Mouse (Mus musculus) embryonic facial prominence, embryonic 14.5 days (tissue): ENCODE data around the gene Sh2d1a. TPM values are rescaled to one million over a fixed set of nuclear protein-coding genes. Genes with fewer than 3 reads are reported as not detected.

Source experiments
- ATAC-seq: fragments of 200-750 bp; cut with Nextera tagmentation; 2 replicates; pipeline ENCODE4 v1.8.0; 2017; ENCODE audit warnings: low read depth, moderate number of reproducible peaks, moderate TSS enrichment
- DNase-seq: peaks from one replicate; pipeline ENCODE4 v3.0.0-alpha.2; 2015; ENCODE audit warnings: low spot score
- H3K27ac ChIP-seq: fragments of 300-500 bp; sonication (generic); replicated peaks from 2 replicates; pipeline ENCODE4 v1.5.1; 2014; ENCODE audit warnings: low read depth, mild to moderate bottlenecking, low read length, moderate library complexity
- H3K27me3 ChIP-seq: fragments of 300-500 bp; sonication (generic); replicated peaks from 2 replicates; pipeline ENCODE4 v1.6.1; 2014; ENCODE audit warnings: low read length; ENCODE audit not compliant: control insufficient read depth, insufficient read depth
- H3K36me3 ChIP-seq: fragments of 300-500 bp; sonication (generic); 2 replicates; pipeline ENCODE4 v1.6.1; 2014; ENCODE audit warnings: low read length, mixed read lengths; ENCODE audit not compliant: control insufficient read depth, insufficient read depth
- H3K4me1 ChIP-seq: fragments of 300-500 bp; sonication (generic); 2 replicates; pipeline ENCODE4 v1.6.1; 2014; ENCODE audit warnings: antibody characterized with exemption, low read length; ENCODE audit not compliant: control insufficient read depth, insufficient read depth
- H3K4me2 ChIP-seq: fragments of 300-500 bp; sonication (generic); 2 replicates; pipeline ENCODE4 v1.6.1; 2014; ENCODE audit warnings: low read depth, mild to moderate bottlenecking, low read length, moderate library complexity, mixed read lengths
- H3K4me3 ChIP-seq: fragments of 300-500 bp; sonication (generic); 2 replicates; pipeline ENCODE4 v1.5.1; 2014; ENCODE audit warnings: low read depth, mild to moderate bottlenecking, low read length
- H3K9ac ChIP-seq: fragments of 300-500 bp; sonication (generic); 2 replicates; pipeline ENCODE4 v1.6.1; 2014; ENCODE audit warnings: low read depth, mild to moderate bottlenecking, low read length, moderate library complexity, mixed read lengths
- H3K9me3 ChIP-seq: fragments of 300-500 bp; sonication (generic); 2 replicates; pipeline ENCODE4 v1.6.1; 2016; ENCODE audit warnings: low read length; ENCODE audit not compliant: control insufficient read depth
- WGBS: fragments of 180-500 bp; shearing (Covaris S2); extraction: QIAGEN DNeasy Blood & Tissue Kit; methylation state at CpG from one replicate; pipeline ENCODE4 v1.1.7; 2014; 5-methylcytosine and 5-hydroxymethylcytosine counted together
- polyA plus RNA-seq: library from polyadenylated mRNA; unstranded; fragments of >200 nt; fragmentation: Nextera tagmentation; extraction: Ambion mirVana; gene quantifications from 2 replicates; pipeline ENCODE4 v1.2.1, GENCODE M21; 2014

The Sh2d1a gene
- polyA plus RNA-seq = 1.1 and 1.4 TPM in 2 replicates

- H3K9ac ChIP-seq = no peak within 1 kb of the TSS
- H3K4me2 ChIP-seq = no peak within 1 kb of the TSS
- WGBS = 78% methylated on average over 13 of the region's 13 CpGs
- ATAC-seq (no peak), DNase-seq (no peak)
- H3K27ac ChIP-seq = no peak within 1 kb of the TSS
- no peaks in the 10 kb centered on the region for H3K4me1 ChIP-seq
- H3K27me3 ChIP-seq = no peaks in the 10 kb centered on the region
- no peaks in the 10 kb centered on the region for H3K9me3 ChIP-seq
- no peak within 1 kb of the TSS for H3K4me3 ChIP-seq
- no peaks in the 10 kb centered on the region for H3K36me3 ChIP-seq
These were observed at the start of gene Sh2d1a for GRCm38 (mm10) chrX:42502291-42503043. TSS of gene Sh2d1a (plus strand) at chrX:42502453.

GRCm38 (mm10) chrX:42453001-42453400, 49.3 kb upstream of the Sh2d1a start:
- H3K4me1 ChIP-seq = no peaks in the 10 kb centered on the region
- no peak for DNase-seq
- no peaks in the 10 kb centered on the region for H3K36me3 ChIP-seq
- ATAC-seq = no peak
- no peak overlapping the region for H3K4me3 ChIP-seq
- H3K9ac ChIP-seq = no peak overlapping the region
- H3K4me2 ChIP-seq = no peak overlapping the region
- no peaks in the 10 kb centered on the region for H3K27me3 ChIP-seq
- no peaks in the 10 kb centered on the region for H3K9me3 ChIP-seq
- 77% methylated on average over 1 of the region's 1 CpGs for WGBS
- H3K27ac ChIP-seq = no peak overlapping the region

- H3K27ac ChIP-seq = no peak overlapping the region
- H3K9me3 ChIP-seq = no peaks in the 10 kb centered on the region
- no peak overlapping the region for H3K4me2 ChIP-seq
- no peaks in the 10 kb centered on the region for H3K4me1 ChIP-seq
- H3K27me3 ChIP-seq = no peaks in the 10 kb centered on the region
- ATAC-seq (no peak), DNase-seq (no peak)
- H3K4me3 ChIP-seq = no peak overlapping the region
- no peaks in the 10 kb centered on the region for H3K36me3 ChIP-seq
- 76% methylated on average over 7 of the region's 7 CpGs for WGBS
- H3K9ac ChIP-seq = no peak overlapping the region
These were observed 47.7 kb upstream of the Sh2d1a start for GRCm38 (mm10) chrX:42454533-42454932.

GRCm38 (mm10) chrX:42489446-42489845, 12.8 kb upstream of the Sh2d1a start, which contains the start of gene Tex13c2:
TSS of gene Tex13c2 (plus strand) at chrX:42489691.
- WGBS = 90% methylated on average over 16 of the region's 16 CpGs
- no peak within 1 kb of the TSS for H3K4me3 ChIP-seq
- no peak within 1 kb of the TSS for H3K27ac ChIP-seq
- no peak for DNase-seq
- H3K27me3 ChIP-seq = no peaks in the 10 kb centered on the region
- no peak for ATAC-seq
- H3K4me1 ChIP-seq = no peaks in the 10 kb centered on the region
- H3K9me3 ChIP-seq = no peaks in the 10 kb centered on the region
- no peaks in the 10 kb centered on the region for H3K36me3 ChIP-seq
- no peak within 1 kb of the TSS for H3K9ac ChIP-seq
- H3K4me2 ChIP-seq = no peak within 1 kb of the TSS

- WGBS = 93% methylated on average over 8 of the region's 8 CpGs
- Histone ChIP-seq H3K4me3 (no peak overlapping the region), H3K4me1 (no peaks in the 10 kb centered on the region)
These were observed 11.9 kb upstream of the Sh2d1a start for GRCm38 (mm10) chrX:42490336-42490735.

GRCm38 (mm10) chrX:42500538-42500937, 1.7 kb upstream of the Sh2d1a start:
- DNase-seq = no peak
- H3K9me3 ChIP-seq = no peaks in the 10 kb centered on the region
- H3K27me3 ChIP-seq = no peaks in the 10 kb centered on the region
- ATAC-seq = no peak
- no peak overlapping the region for H3K9ac ChIP-seq
- H3K4me1 ChIP-seq = no peaks in the 10 kb centered on the region
- no peak overlapping the region for H3K4me2 ChIP-seq
- H3K4me3 ChIP-seq = no peak overlapping the region
- no peaks in the 10 kb centered on the region for H3K36me3 ChIP-seq
- no peak overlapping the region for H3K27ac ChIP-seq

More at GRCm38 (mm10) chrX:42490336-42490735, 11.9 kb upstream of the Sh2d1a start:
- Histone ChIP-seq H3K27me3 (no peaks in the 10 kb centered on the region), H3K4me2 (no peak overlapping the region), H3K9ac (no peak overlapping the region), H3K9me3 (no peaks in the 10 kb centered on the region), H3K27ac (no peak overlapping the region), H3K36me3 (no peaks in the 10 kb centered on the region)
- ATAC-seq = no peak
- no peak for DNase-seq

- H3K9ac ChIP-seq = no peak overlapping the region
- H3K4me2 ChIP-seq = no peak overlapping the region
- no peaks in the 10 kb centered on the region for H3K4me1 ChIP-seq
- no peaks in the 10 kb centered on the region for H3K36me3 ChIP-seq
- H3K27ac ChIP-seq = no peak overlapping the region
- ATAC-seq (no peak), DNase-seq (no peak)
- H3K4me3 ChIP-seq = no peak overlapping the region
- no peaks in the 10 kb centered on the region for H3K27me3 ChIP-seq
- H3K9me3 ChIP-seq = no peaks in the 10 kb centered on the region
- WGBS = 72% methylated on average over 2 of the region's 2 CpGs
These were observed 8.9 kb downstream of the Sh2d1a start for GRCm38 (mm10) chrX:42511105-42511504.

GRCm38 (mm10) chrX:42512567-42512966, 10.3 kb downstream of the Sh2d1a start:
- no peak overlapping the region for H3K9ac ChIP-seq
- no peak overlapping the region for H3K27ac ChIP-seq
- no peak overlapping the region for H3K4me3 ChIP-seq
- no peaks in the 10 kb centered on the region for H3K9me3 ChIP-seq
- no peaks in the 10 kb centered on the region for H3K4me1 ChIP-seq
- DNase-seq = no peak
- H3K36me3 ChIP-seq = no peaks in the 10 kb centered on the region
- ATAC-seq = no peak
- no peaks in the 10 kb centered on the region for H3K27me3 ChIP-seq
- no peak overlapping the region for H3K4me2 ChIP-seq

- no peaks in the 10 kb centered on the region for H3K27me3 ChIP-seq
- ATAC-seq (no peak), DNase-seq (no peak)
- 66% methylated on average over 2 of the region's 2 CpGs for WGBS
- no peak overlapping the region for H3K9ac ChIP-seq
- H3K36me3 ChIP-seq = no peaks in the 10 kb centered on the region
- H3K4me2 ChIP-seq = no peak overlapping the region
- H3K4me1 ChIP-seq = no peaks in the 10 kb centered on the region
- no peak overlapping the region for H3K4me3 ChIP-seq
- no peak overlapping the region for H3K27ac ChIP-seq
- H3K9me3 ChIP-seq = no peaks in the 10 kb centered on the region
These were observed 20.6 kb downstream of the Sh2d1a start for GRCm38 (mm10) chrX:42522868-42523267.
